Mouse (Mus musculus) C2C12 (cell line): Measurements from ENCODE around the gene Spaca4. TPM values are rescaled to one million over a fixed set of nuclear protein-coding genes. Genes with fewer than 3 reads are reported as not detected.
A peak's percentile ranks its signal among the peaks of the same experiment; 100 is the strongest.

Experiments
- H3K27me3 ChIP-seq: one replicate; pipeline ENCODE4 v1.6.1; 2011; ENCODE audit not compliant: control insufficient read depth, insufficient read depth, insufficient read length
- H3K36me3 ChIP-seq: one replicate; pipeline ENCODE4 v1.6.1; 2011; ENCODE audit not compliant: control insufficient read depth, insufficient read depth
- H3K4me3 ChIP-seq: one replicate; pipeline ENCODE4 v1.5.1; 2011; ENCODE audit warnings: mild to moderate bottlenecking, control low read depth; ENCODE audit not compliant: poor library complexity, insufficient read depth, severe bottlenecking
- H3K79me2 ChIP-seq: one replicate; pipeline ENCODE4 v1.6.1; 2011; ENCODE audit not compliant: control insufficient read depth, insufficient read depth
- H3K79me3 ChIP-seq: one replicate; pipeline ENCODE4 v1.6.1; 2011; ENCODE audit warnings: low read depth, control low read depth
- H3ac ChIP-seq: one replicate; pipeline ENCODE3; 2011; ENCODE audit warnings: low read depth; ENCODE audit not compliant: control insufficient read depth, insufficient read length
- CEBPB ChIP-seq: IDR thresholded peaks from one replicate; pipeline ENCODE4 v1.6.1; 2011; ENCODE audit warnings: low read depth, mild to moderate bottlenecking, control low read depth, moderate library complexity
- CTCF ChIP-seq: IDR thresholded peaks from one replicate; pipeline ENCODE4 v1.5.1; 2011; ENCODE audit not compliant: control insufficient read depth, insufficient read depth, insufficient read length
- FOSL1 ChIP-seq: IDR thresholded peaks from one replicate; pipeline ENCODE4 v1.8.0; 2011; ENCODE audit warnings: mild to moderate bottlenecking, low read length; ENCODE audit not compliant: poor library complexity, insufficient read depth, severe bottlenecking
- MAX ChIP-seq: IDR thresholded peaks from one replicate; pipeline ENCODE4 v1.6.1; 2011; ENCODE audit warnings: mild to moderate bottlenecking, control low read depth
- MYOD1 ChIP-seq: IDR thresholded peaks from one replicate; pipeline ENCODE4 v1.6.1; 2011; ENCODE audit warnings: low read depth; ENCODE audit not compliant: control insufficient read depth, insufficient read length
- MYOG ChIP-seq: IDR thresholded peaks from one replicate; pipeline ENCODE4 v1.6.1; 2011; ENCODE audit not compliant: control insufficient read depth, insufficient read length; ENCODE audit errors: extremely low read depth
- USF1 ChIP-seq: IDR thresholded peaks from one replicate; pipeline ENCODE4 v1.6.1; 2011; ENCODE audit warnings: low read depth, mild to moderate bottlenecking, control low read depth, moderate library complexity
- polyA plus RNA-seq: library from polyadenylated mRNA; unstranded; fragments of >200 nt; fragmentation: generic; extraction: Trizol; gene quantifications from one replicate; pipeline ENCODE4 v1.2.1, GENCODE M21; 2012; ENCODE audit warnings: missing spikeins

The Spaca4 gene
- polyA plus RNA-seq, 1 experiment, result 0.33 TPM

DNA sequence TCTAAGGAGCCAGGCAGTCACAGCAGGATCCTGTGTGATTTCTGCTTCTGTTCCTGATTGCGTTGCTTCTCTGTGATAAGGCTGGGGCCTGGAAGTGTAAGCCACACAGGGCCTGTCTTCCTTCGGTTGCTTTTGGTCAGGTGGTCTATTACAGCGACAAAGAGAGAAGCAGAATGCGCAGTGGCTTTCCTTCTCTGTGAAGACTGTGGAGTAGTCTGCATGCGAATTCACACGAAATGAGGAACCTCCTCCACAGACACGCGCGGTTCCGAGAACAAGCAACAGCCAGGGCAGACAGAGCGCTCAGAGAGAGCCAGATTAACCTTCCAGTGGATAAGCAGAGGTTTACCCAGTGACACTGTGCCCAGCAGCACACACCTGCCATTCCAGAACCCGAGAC lies 15.7 kb upstream of the Spaca4 start:
- Histone ChIP-seq H3K79me3 (no peaks in the 10 kb centered on the region), H3K79me2 (no peaks in the 10 kb centered on the region), H3K36me3 (no peaks in the 10 kb centered on the region), H3K27me3 (no peaks in the 10 kb centered on the region), H3ac (no peak overlapping the region), H3K4me3 (no peak overlapping the region)
- TF ChIP-seq CTCF, result no peak
- no peak for TF ChIP-seq USF1
- TF ChIP-seq MYOG, result no peak
- no peak for TF ChIP-seq CEBPB
- no peak for TF ChIP-seq FOSL1
- no peak for TF ChIP-seq MYOD1
- TF ChIP-seq MAX, result no peak

DNA sequence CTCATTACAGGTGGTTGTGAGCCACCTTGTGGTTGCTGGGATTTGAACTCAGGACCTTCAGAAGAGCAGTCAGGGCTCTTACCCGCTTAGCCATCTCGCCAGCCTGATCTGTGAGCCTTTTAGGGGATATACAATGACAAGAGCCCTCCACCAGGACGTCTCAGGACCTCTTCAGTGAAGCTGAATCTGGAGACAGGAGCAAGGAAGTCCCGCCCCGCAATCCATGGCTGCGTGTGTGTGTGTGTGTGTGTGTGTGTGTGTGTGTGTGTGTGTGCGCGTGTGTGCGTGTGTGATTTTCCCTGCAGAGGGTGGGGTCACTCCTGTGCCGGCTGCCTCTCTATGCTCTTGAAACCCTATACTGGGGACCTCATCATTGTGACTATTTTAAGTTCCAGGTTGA lies 14.2 kb upstream of the Spaca4 start:
- H3K36me3 ChIP-seq, result no peaks in the 10 kb centered on the region
- no peak overlapping the region for H3K4me3 ChIP-seq
- no peaks in the 10 kb centered on the region for H3K79me3 ChIP-seq
- H3K79me2 ChIP-seq, result no peaks in the 10 kb centered on the region
- TF ChIP-seq USF1, result no peak
- TF ChIP-seq MYOG, result no peak
- TF ChIP-seq CTCF, result no peak
- TF ChIP-seq MYOD1, result no peak
- TF ChIP-seq FOSL1, result no peak
- TF ChIP-seq MAX, result no peak
- no peak for TF ChIP-seq CEBPB
- no peaks in the 10 kb centered on the region for H3K27me3 ChIP-seq
- no peak overlapping the region for H3ac ChIP-seq

DNA sequence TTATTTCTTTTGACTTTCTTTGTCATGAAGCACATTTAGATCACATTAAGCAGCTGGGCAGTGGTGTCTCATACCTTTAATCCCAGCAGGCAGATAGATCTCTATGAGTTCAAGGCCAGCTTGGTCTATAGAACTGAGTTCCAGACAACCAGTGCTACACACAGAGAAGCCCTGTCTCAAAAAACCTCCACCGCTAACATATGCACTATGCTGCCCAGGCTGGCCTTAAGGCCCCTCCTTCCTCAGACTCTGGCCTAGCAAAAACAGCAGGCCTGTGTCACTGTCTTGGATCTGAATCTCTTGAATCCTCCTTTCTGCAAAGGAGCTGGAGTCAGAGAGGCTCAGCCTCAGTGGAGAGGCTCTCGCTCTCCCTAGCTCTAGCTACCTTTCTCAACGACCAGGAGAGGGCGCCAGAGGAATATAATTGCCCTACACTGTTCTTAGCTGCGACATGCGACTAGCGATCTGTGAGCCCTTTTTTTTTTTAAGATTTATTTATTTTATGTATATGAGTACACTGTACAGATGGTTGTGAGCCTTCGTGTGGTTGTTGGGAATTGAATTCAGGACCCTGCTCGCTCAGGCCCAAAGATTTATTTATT lies 13.7 kb upstream of the Spaca4 start:
- Histone ChIP-seq H3K79me2 (no peaks in the 10 kb centered on the region), H3K36me3 (no peaks in the 10 kb centered on the region), H3K27me3 (no peaks in the 10 kb centered on the region), H3ac (no peak overlapping the region), H3K4me3 (no peak overlapping the region), H3K79me3 (no peaks in the 10 kb centered on the region)
- TF ChIP-seq USF1 (no peak), CTCF (no peak), CEBPB (no peak), FOSL1 (no peak), MYOD1 (no peak), MAX (no peak), MYOG (no peak)

DNA sequence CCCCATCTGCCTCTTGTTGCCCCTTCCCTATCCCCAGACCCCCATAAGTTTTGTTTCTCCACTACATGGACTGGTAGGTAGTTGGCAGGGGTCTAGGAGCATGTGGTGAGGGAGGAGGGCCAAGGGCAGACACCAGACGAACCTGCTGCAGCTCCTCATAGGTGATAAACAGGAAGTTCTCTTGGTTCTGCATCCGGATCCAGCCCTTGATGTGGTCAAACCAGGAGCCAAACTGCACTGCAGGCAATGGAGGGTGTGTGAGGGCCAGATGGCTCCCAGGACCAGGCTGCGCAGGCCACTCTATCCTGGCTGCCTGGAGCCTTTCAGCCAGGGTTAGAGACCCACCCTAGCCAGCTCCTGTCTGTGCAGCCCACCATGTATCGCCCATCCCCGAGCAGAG lies 7.9 kb upstream of the Spaca4 start:
- TF ChIP-seq USF1 (no peak), MAX (no peak), CEBPB (no peak), MYOG (no peak), CTCF (no peak), FOSL1 (no peak), MYOD1 (no peak)
- no peaks in the 10 kb centered on the region for H3K27me3 ChIP-seq
- no peaks in the 10 kb centered on the region for H3K36me3 ChIP-seq
- no peaks in the 10 kb centered on the region for H3K79me3 ChIP-seq
- no peak overlapping the region for H3K4me3 ChIP-seq
- H3K79me2 ChIP-seq, result no peaks in the 10 kb centered on the region
- H3ac ChIP-seq, result no peak overlapping the region

DNA sequence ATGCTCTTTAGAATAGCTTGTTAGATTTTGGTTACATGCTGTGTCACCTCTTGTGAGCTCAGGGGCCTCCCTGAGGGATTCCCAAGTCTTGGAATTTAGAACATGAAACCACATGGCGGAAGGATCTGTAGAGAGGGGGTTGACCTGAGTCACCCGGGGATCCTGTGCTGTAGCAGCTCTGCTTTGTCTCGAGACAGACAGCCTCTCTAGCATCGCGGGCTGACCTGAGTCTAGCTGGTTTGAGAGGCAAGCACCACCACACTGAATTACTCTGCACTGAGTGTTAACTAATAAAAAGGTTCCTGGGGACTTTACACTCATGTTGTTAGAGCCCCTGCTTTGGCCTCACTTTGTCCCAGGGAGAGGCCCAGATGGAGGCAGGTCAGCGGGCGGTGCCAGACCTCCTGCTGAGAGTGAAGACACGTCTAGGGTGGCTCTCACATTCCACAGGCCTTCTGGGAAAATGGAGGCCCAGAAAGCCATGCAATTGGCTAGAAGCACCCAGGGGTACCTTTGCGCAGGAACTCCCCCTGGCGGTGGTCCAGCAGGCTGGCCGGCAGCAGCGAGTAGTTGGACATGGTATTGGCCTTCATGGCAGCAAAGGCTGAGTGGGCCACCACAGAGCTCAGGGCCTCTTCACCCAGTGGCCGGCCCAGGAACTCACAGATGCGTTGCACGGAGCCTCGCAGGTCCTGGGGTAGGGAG lies 5.3 kb upstream of the Spaca4 start:
- Histone ChIP-seq H3K79me2 (no peaks in the 10 kb centered on the region), H3K27me3 (no peaks in the 10 kb centered on the region), H3K4me3 (no peak overlapping the region), H3K36me3 (peaks cover 8% of the 10 kb centered on the region), H3K79me3 (no peaks in the 10 kb centered on the region), H3ac (no peak overlapping the region)
- TF ChIP-seq CTCF (peak; percentile 62), MAX (no peak)

- Histone ChIP-seq H3K79me3 (no peaks in the 10 kb centered on the region), H3K4me3 (no peak overlapping the region), H3K79me2 (peaks cover 7% of the 10 kb centered on the region), H3ac (no peak overlapping the region), H3K36me3 (peaks cover 31% of the 10 kb centered on the region), H3K27me3 (no peaks in the 10 kb centered on the region)
- no peak for TF ChIP-seq MYOG
- no peak for TF ChIP-seq MYOD1
- no peak for TF ChIP-seq FOSL1
- TF ChIP-seq MAX, result no peak
- TF ChIP-seq CEBPB, result no peak
- no peak for TF ChIP-seq USF1
- TF ChIP-seq CTCF, result no peak
Observed at GRCm38 (mm10) chr7:45727625-45728024, 2.0 kb upstream of the Spaca4 start.
